Mouse (Mus musculus) spleen, adult 2 months (tissue): ENCODE data around the gene Abtb1. TPM values are rescaled to one million over a fixed set of nuclear protein-coding genes. Genes with fewer than 3 reads are reported as not detected.

Experiments
- DNase-seq, 2 experiments: peaks; one replicate each; pipeline versions ENCODE4 v3.0.0 to v3.0.0-alpha.2; 2012 to 2021; ENCODE audit warnings: low spot score in 2 of 2, low read depth in 1 of 2
- H3K27ac ChIP-seq: fragments of 200-500 bp; 2 replicates; pipeline ENCODE4 v1.5.1; 2012; ENCODE audit warnings: low read length, inconsistent platforms; ENCODE audit not compliant: insufficient read depth
- H3K27me3 ChIP-seq: fragments of 200-500 bp; 2 replicates; pipeline ENCODE4 v1.6.1; 2012; ENCODE audit warnings: mild to moderate bottlenecking, moderate library complexity, low read length, inconsistent platforms; ENCODE audit not compliant: control insufficient read depth, insufficient read depth
- H3K36me3 ChIP-seq: fragments of 200-500 bp; 2 replicates; pipeline ENCODE4 v1.6.1; 2012; ENCODE audit warnings: mild to moderate bottlenecking, low read length, inconsistent platforms; ENCODE audit not compliant: control insufficient read depth, insufficient read depth
- H3K4me1 ChIP-seq: fragments of 200-500 bp; 2 replicates; pipeline ENCODE4 v1.6.1; 2011; ENCODE audit warnings: inconsistent platforms; ENCODE audit not compliant: control insufficient read depth, insufficient read depth, insufficient read length
- H3K4me3 ChIP-seq: fragments of 200-500 bp; 2 replicates; pipeline ENCODE4 v1.5.1; 2011; ENCODE audit warnings: mild to moderate bottlenecking, inconsistent platforms; ENCODE audit not compliant: insufficient read depth, insufficient read length; ENCODE audit errors: extremely low read depth
- CTCF ChIP-seq: fragments of 200-500 bp; IDR thresholded peaks from 2 replicates; pipeline ENCODE4 v1.5.1; 2011; ENCODE audit warnings: mild to moderate bottlenecking, inconsistent platforms; ENCODE audit not compliant: insufficient read depth, insufficient read length, insufficient replicate concordance; ENCODE audit errors: extremely low read depth
- POLR2A ChIP-seq: fragments of 200-500 bp; IDR thresholded peaks from 2 replicates; pipeline ENCODE4 v1.6.1; 2011; ENCODE audit warnings: low read depth, low read length, inconsistent platforms
- WGBS: fragments of 180-500 bp; shearing (Covaris S2); methylation state at CpG from one replicate; pipeline ENCODE4 v1.1.7; 2018; 5-methylcytosine and 5-hydroxymethylcytosine counted together
- polyA plus RNA-seq: library from polyadenylated mRNA; depleted of rRNA; stranded (reverse); fragments of >200 nt; gene quantifications from 2 replicates; pipeline ENCODE4 v1.2.3, GENCODE M21; 2012

Gene Abtb1
- polyA plus RNA-seq, 1 experiment, result 80.8 TPM

GRCm38 (mm10) chr6:88869459-88869858 is 27.7 kb upstream of the Abtb1 start:
- no peak overlapping the region for H3K4me3 ChIP-seq
- peaks cover 8% of the 10 kb centered on the region for H3K27me3 ChIP-seq
- WGBS, result 81% methylated on average over 7 of the region's 7 CpGs
- peaks cover 3% of the 10 kb centered on the region for H3K4me1 ChIP-seq
- H3K36me3 ChIP-seq, result no peaks in the 10 kb centered on the region
- no peak for DNase-seq
- no peak for TF ChIP-seq CTCF
- TF ChIP-seq POLR2A, result no peak
- H3K27ac ChIP-seq, result no peak overlapping the region

- WGBS, result 78% methylated on average over 7 of the region's 7 CpGs
- H3K27me3 ChIP-seq, result 0 out of 2 replicates have a peak, but pooled peaks cover 2% of the 10 kb centered on the region
These were observed 23.9 kb upstream of the Abtb1 start for GRCm38 (mm10) chr6:88865704-88866103.

GRCm38 (mm10) chr6:88860914-88861313 is 19.1 kb upstream of the Abtb1 start:
- TF ChIP-seq POLR2A (no peak), CTCF (peak; percentile 0; the same call in 1 of the 2 replicates)
- Histone ChIP-seq H3K27ac (no peak overlapping the region), H3K36me3 (no peaks in the 10 kb centered on the region), H3K4me3 (no peak overlapping the region), H3K4me1 (no peaks in the 10 kb centered on the region), H3K27me3 (no peaks in the 10 kb centered on the region)
- no peak for DNase-seq
- WGBS, result 16% methylated on average over 2 of the region's 2 CpGs

More at GRCm38 (mm10) chr6:88865704-88866103, 23.9 kb upstream of the Abtb1 start:
- H3K27ac ChIP-seq, result no peak overlapping the region
- no peaks in the 10 kb centered on the region for H3K36me3 ChIP-seq
- no peaks in the 10 kb centered on the region for H3K4me1 ChIP-seq
- DNase-seq, result no peak
- TF ChIP-seq CTCF (no peak), POLR2A (no peak)
- H3K4me3 ChIP-seq, result no peak overlapping the region

DNA sequence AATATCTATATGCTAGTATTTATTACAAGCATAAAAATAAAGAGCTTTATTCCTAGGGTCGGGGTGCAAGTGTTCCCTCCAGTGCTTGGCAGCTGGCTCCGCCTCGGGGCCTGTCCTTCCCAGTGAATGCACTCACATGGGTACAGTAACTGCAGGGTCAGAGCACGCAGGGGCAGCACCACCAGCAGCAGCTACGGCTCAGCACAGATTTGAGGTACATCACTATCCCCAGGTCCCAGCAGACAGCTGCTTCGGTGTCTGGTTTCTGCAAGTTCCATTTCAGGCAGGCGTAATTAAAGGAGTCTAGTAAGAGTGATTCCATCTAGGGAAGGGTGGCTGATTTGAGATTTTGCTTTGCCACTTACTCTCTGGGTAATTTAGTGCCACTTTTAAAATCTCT is 16.6 kb upstream of the Abtb1 start:
- WGBS, result 89% methylated on average over 7 of the region's 7 CpGs
- H3K27me3 ChIP-seq, result no peaks in the 10 kb centered on the region
- H3K27ac ChIP-seq, result no peak overlapping the region
- no peaks in the 10 kb centered on the region for H3K4me1 ChIP-seq
- TF ChIP-seq CTCF (no peak), POLR2A (no peak)
- no peaks in the 10 kb centered on the region for H3K36me3 ChIP-seq
- H3K4me3 ChIP-seq, result no peak overlapping the region
- DNase-seq, result no peak

DNA sequence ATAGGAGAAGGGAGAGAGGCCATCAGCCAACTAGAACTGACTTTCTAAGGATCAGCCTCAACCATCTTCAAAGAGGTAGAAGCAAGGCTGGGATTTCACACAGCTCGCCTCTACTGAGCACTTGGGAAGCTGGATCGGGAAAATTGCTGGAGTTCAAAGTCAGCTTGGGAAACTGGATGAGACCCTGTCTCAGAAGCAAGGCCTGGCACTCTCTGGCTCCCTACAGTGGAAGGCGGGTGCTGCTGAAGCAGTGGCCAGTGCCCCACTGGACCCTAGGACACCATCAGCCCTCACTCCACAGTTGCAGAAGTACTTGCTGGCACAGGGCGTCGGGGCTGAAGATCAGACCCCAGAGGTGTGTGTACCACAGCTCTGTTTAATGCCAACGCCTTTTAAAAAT is 16.0 kb upstream of the Abtb1 start:
- no peak for TF ChIP-seq POLR2A
- TF ChIP-seq CTCF, result no peak
- Histone ChIP-seq H3K27ac (no peak overlapping the region), H3K4me1 (no peaks in the 10 kb centered on the region), H3K27me3 (no peaks in the 10 kb centered on the region), H3K4me3 (no peak overlapping the region), H3K36me3 (no peaks in the 10 kb centered on the region)
- no peak for DNase-seq
- 87% methylated on average over 6 of the region's 6 CpGs for WGBS

- Histone ChIP-seq H3K4me3 (no peak overlapping the region), H3K36me3 (no peaks in the 10 kb centered on the region), H3K27ac (no peak overlapping the region), H3K27me3 (no peaks in the 10 kb centered on the region), H3K4me1 (no peaks in the 10 kb centered on the region)
- WGBS, result 23% methylated on average over 9 of the region's 9 CpGs
- DNase-seq, result no peak
- TF ChIP-seq CTCF, result no peak
- TF ChIP-seq POLR2A, result no peak
These were observed 15.5 kb upstream of the Abtb1 start for GRCm38 (mm10) chr6:88857249-88857648.

DNA sequence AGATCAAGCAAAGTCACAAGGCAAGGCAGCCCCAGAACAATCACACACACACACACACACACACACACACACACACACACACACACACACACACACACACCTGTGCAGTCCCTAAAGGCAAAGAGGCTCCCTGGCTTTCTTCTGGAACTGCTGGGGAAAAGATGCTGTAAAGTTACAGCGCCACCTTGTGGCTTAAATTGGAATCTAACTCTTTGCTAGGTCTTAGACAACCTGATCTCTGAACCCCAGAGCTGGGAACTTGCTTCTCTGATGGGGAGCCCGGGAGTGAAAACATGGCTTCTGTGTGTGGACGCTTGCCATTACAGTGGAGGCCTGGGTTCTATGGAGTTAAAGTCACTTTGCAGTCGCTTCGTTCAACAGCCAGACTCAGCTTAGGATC is 13.9 kb upstream of the Abtb1 start:
- no peaks in the 10 kb centered on the region for H3K4me1 ChIP-seq
- H3K36me3 ChIP-seq, result no peaks in the 10 kb centered on the region
- peak; percentile 33 to 38 for DNase-seq
- no peak overlapping the region for H3K4me3 ChIP-seq
- H3K27ac ChIP-seq, result no peak overlapping the region
- no peaks in the 10 kb centered on the region for H3K27me3 ChIP-seq
- TF ChIP-seq POLR2A (no peak), CTCF (peak; percentile 39; the same call in 1 of the 2 replicates)
- WGBS, result 22% methylated on average over 5 of the region's 5 CpGs
